Mouse (Mus musculus): ENCODE data around the gene Kcnj5.

Kcnj5 gene

DNA sequence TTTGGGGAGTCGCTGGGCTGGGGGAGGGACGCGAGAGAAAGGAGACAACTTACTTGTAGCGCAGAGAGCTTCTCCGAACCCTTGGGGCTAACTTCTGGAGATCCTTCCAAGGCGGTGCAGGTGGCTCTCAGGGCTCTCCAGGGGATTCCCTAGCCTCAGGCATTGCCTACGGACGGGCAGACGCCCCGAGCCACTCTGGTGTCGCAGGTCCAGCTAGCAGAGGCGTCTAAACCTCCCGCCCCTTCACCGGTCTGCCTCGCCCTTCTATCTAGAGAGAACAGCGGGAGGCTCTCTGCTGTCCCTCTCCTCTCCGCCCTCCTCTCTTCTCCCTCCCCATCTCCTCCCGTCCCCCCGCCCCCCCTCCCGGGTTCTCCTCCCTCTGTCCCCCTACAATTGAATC lies at the start of gene Kcnj5:
TSS of gene Kcnj5 (minus strand) at position 300 of the 400 bp plus-strand sequence.
- peak; percentile 32 for DNase-seq (ENCODE audit: low read depth, low spot score)

DNA sequence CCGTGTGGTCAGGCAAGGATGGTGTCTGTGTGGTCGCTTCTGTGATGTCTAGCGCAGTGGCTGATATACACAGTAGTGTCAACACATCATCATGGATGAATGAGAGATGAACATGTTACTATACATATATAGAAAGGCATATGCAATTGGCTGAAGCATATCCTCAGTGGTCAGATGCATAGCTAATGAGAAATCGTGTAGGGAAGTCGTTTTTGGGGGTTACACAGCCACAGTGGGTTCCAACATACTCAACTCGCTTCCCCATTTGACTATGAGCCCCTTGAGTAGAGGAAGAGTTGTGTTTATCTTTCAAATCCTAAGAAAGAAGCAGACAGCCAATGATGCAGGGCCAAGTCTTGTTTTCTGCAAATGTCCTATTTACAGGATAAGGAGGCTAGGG lies 48.6 kb upstream of the Kcnj5 start:
- DNase-seq (ENCODE audit: low read depth, low spot score) = no peak

DNA sequence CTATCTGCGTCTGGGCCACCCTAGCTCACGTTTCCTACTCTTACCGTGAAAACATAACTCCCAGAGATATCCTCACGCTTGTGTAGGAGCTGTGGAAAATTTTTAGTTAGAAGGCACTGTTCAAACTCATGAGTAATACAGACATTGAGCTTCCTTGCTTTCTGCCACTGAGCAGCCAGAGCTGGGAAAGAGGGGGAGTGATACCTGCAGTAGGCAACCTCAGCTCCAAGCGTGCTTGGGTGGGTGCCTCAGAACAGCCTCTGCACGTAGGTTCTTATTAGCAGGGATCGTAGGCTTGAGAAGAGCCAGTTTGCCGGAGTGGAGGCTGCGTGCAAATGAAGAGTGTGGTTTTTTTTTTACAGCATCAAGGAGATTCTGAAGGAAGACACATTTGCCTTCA lies 47.6 kb upstream of the Kcnj5 start:
- DNase-seq (ENCODE audit: low read depth, low spot score) = no peak

GRCm38 (mm10) chr9:32391092-32391491 lies 46.9 kb upstream of the Kcnj5 start:
- no peak for DNase-seq (ENCODE audit: low read depth, low spot score)

DNA sequence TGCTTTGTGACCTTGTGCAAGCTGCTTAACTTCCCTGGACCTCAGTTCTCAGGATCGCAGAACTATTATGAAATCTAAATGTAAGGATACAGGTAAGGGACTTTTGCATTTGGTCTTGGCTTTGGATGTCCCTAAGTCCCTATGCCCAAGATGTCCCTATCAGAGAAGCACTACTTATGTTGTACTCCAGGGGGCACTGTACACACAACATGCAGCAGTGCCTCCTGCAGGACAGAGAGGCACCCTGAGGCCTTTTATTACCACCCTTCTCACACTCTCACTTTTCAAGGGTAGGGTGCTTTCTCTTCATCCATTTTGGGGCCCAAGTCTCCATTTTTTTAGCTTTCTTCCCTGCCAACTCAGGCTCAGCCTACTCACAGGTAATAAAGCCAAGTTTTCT lies 44.0 kb upstream of the Kcnj5 start:
- peak; percentile 70 for DNase-seq (ENCODE audit: low read depth, low spot score)

GRCm38 (mm10) chr9:32384906-32385305 lies 40.8 kb upstream of the Kcnj5 start:
- DNase-seq (ENCODE audit: low read depth, low spot score) = no peak

DNA sequence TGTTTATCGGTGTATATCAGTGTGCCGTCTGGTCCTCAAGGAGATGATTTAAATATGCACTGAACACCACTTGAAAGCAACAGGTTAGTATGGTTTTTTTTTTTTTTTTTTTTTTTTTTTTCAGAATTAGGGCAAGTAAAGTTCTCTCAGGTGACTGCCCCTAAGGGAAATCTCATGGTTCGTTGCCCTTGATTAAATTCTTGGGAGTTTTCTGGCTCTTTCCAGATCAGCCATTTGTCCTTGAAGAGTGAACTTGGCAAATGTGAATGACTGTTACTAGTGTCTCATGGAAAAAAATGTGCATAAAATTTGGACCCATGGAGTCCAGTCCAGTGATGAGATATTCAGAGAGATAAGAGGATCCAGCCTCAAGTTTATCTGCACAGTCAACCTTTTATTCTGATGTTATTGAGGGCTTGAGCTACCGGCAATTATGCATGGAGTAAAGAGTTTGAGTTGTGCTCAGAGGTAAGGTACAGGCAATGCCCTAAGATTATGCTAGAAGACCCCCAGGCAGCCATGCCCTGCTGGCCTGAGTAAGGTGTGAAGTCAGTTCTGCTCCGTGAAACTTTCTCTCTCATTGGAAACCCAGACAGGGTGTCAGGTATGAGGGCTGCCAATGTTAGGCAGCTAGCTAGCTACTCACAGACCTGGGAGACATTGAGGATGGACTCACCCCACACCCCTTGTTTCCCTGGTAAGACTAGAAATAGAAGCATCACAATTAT lies 32.9 kb upstream of the Kcnj5 start:
- no peak for DNase-seq (ENCODE audit: low read depth, low spot score)

DNA sequence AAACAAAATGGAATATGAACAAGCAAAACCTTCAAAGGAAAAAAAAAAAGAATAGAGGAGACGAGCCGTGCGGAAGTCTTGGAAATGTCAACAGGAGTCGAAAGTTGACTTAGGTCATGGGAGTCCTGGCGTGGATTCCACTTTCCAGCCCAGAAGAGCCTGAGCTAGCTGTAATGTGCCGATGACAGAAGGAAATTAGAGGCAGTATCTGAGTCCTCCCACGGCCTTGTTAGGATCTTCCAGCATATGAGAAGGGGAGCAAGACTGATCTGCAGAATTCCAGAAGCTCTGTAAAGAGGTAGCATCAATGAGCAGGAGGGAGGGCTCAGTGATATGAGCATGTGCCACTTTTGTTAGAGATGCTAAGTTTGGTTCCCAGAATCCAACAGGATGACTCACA lies 31.9 kb upstream of the Kcnj5 start:
- no peak for DNase-seq (ENCODE audit: low read depth, low spot score)

- no peak for DNase-seq (ENCODE audit: low read depth, low spot score)
Measured at GRCm38 (mm10) chr9:32373656-32374055, 29.5 kb upstream of the Kcnj5 start.

- DNase-seq (ENCODE audit: low read depth, low spot score) = no peak
Measured at GRCm38 (mm10) chr9:32372202-32372601, 28.1 kb upstream of the Kcnj5 start, which contains the start of gene Kcnj1. Gene Kcnj1, plus strand, starts transcription at chr9:32372493.

GRCm38 (mm10) chr9:32369388-32369787 lies 25.2 kb upstream of the Kcnj5 start:
- peak; percentile 65 for DNase-seq (ENCODE audit: low read depth, low spot score)

DNA sequence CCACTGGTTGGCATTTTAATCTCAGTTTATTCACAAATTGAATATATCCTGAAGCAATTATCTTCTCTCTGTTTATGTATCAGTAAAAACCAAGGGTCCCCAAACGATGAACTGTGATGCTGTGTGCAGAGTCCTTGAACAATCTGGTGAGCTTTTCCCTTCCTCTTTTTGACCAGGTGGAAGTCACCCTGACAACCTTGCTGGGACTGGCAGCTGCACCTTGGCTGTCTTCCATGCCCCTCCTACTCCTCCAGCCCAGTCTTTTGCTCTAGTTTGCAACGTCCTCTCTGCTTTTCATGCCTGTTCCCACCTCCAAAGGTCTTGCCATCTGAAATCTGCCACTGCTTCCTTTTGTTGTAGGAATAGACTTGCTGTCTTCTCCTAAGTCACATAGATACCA lies 24.7 kb upstream of the Kcnj5 start:
- DNase-seq (ENCODE audit: low read depth, low spot score) = no peak

GRCm38 (mm10) chr9:32360770-32361169 lies 16.6 kb upstream of the Kcnj5 start:
- no peak for DNase-seq (ENCODE audit: low read depth, low spot score)

- peak; percentile 72 for DNase-seq (ENCODE audit: low read depth, low spot score)
Measured at GRCm38 (mm10) chr9:32350332-32350731, 6.2 kb upstream of the Kcnj5 start.

DNA sequence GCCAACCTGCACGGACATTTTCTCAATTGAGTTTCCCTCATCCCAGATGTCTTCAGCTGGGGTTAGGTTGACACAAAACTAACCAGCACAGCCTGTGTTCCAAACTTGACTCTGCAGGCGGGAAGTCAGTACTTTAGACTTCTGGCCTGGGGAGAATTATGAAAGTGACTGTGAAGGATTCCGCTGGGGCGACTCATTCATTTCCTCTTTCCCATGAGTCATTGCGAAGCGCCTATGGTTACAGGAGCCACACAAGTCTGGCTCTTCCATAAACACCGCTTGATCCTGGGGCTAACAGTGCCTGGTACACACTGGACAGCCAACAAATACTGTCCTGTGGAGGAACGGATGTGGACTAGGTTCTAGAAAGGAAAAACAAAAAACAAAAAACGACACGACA lies 5.2 kb upstream of the Kcnj5 start:
- no peak for DNase-seq (ENCODE audit: low read depth, low spot score)

DNA sequence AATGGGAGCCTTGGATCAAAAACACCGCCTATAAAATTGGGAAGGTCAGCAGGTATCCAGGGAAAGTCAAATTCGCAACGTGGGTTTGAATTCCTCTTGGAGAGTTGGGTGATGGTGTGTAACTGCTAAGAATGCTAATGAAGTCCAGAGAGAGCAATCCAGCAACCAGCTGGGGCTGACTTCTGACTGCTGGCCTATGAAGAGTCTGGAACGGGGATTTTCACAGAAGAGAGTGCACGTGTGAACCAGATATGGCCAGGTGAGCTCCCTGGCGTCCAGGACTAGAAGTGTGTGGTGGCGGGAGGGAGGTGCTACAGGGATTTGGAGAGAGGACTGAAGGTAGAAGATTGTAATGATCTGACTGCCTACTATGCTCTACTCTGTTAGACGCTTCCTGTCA lies 3.9 kb upstream of the Kcnj5 start:
- DNase-seq (ENCODE audit: low read depth, low spot score) = no peak

DNA sequence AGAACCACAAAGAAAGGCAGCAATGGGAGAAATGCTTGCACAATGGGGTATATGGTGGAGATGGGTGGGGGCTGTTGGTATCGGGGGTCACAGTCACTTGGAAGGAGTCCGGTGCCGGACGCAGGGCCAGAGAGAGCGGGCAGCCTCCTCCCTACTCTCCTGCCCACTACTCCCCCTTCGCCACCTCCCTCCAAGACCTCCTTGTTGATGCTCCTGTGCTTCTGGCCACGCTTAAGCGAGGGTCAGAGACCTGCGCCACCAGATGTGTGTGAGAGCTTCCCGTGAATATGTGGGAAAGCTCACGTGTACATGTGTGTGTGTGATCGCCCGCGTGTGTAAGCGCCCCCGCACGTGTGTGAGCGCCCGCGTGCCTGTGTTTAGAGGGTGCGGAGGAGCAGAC lies 339 bp upstream of the Kcnj5 start:
- no peak for DNase-seq (ENCODE audit: low read depth, low spot score)

DNA sequence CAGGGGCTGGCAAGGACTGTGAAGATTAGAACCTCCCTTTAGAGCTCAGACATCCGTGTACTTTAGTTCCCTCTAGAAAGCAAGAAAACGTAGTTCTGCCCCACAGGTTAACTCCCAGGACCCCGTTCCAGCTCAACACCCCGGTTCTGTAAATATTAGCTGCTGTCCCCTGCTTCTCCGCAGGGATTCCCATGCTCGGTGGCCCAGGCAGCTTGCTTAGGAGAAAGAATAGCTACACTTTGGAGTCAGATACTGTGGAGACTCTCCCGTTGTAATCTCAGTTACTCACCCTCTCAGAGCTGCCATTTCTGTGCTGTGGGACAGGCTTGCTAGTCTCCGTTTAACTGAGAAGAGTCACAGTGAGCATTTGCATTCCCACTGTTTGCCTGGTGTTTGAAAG lies 1.2 kb downstream of the Kcnj5 start:
- no peak for DNase-seq (ENCODE audit: low read depth, low spot score)

DNA sequence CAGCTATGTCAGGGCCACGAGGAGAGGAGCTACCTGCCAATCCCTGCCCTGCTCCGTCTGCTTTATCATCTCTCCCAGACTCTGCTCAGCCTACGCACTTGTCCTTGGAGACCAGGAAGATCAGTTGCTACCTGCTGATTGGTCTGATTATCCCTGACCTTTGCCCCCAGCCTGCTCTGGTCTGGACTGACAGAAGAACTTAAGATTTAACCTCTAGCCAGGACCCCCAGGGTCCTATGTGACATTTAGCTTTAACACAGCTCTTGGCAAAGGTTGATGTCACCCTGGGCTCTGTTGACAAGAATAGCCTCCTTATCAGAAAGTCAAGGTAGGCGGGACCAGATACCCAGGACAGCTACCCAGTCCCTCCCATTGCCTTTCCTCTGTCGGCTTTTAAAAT lies 3.3 kb downstream of the Kcnj5 start:
- DNase-seq (ENCODE audit: low read depth, low spot score) = no peak

DNA sequence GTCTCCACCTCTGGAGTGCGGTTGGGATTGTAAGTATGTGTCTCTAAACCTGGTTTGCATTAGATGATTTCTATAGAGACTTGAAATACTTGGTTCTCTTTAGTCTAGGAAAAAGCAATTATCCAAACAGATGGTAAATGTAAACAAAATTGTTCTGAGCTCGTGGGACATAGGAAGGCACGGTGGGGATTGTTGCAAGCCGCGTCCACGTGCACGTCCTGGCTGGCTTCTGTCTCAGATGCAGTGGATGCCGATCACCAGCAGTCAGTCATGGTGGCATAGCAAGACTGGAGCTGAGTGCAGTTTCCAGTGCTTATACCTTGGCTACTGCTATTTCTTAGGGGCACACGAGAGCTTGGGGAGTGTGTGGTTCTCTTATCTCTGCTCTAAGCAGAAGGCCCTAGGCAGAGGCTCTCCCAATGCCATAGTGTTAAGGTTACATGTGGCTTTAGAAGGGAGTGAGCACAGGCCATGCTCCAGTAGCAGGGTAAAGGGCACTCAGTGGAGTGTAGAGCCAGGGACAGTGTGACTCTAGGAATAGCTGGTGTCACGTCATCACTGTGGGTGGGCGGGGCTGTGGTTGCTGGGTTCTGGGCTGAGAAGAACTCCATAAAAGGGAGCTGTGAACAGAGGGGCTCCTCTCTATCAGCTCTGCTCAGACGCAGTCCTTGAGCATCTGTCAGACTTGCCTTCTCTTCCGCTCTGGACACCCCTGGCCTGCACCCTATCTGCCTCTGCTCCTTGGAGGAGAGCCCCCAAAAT lies 8.6 kb downstream of the Kcnj5 start:
- no peak for DNase-seq (ENCODE audit: low read depth, low spot score)

GRCm38 (mm10) chr9:32331162-32331561 lies 13.0 kb downstream of the Kcnj5 start:
- DNase-seq (ENCODE audit: low read depth, low spot score) = no peak

DNA sequence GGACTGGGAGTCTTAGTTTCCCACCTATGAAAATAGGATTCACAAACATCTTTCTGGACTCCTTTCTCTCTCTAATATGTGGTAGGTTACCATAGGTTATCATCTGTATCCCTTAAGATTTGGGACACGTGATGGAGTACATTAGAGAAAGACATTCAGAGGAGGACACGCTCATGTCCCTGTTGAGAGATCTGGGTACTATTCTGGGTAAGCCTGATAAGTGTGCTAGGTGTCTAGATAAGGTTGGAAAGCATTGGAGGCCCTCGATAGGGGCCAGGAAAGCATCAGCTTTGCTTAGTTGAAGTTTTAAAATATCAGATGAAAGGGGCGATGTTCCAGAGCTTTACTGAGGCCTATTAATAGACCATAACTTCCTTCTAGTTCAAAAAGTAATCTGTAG lies 15.4 kb downstream of the Kcnj5 start:
- DNase-seq (ENCODE audit: low read depth, low spot score) = no peak

GRCm38 (mm10) chr9:32323610-32324009 lies 20.5 kb downstream of the Kcnj5 start:
- DNase-seq (ENCODE audit: low read depth, low spot score) = no peak

Data from ZHBTc4 (cell line).